Mouse (Mus musculus) adrenal gland, postnatal 14 days (tissue): ENCODE results near the gene 4932429P05Rik. TPM values are rescaled to one million over a fixed set of nuclear protein-coding genes. Genes with fewer than 3 reads are reported as not detected.

Experiments
- DNase-seq: peaks from one replicate; pipeline ENCODE4 v3.0.0; 2021; ENCODE audit warnings: mixed read lengths
- long read RNA-seq, 2 experiments: library from polyadenylated mRNA; stranded (forward); transcript quantifications; one replicate each; pipeline ENCODE4 v2.0.0; 2021
- total RNA-seq: library from RNA; stranded (reverse); gene quantifications from 2 replicates; pipeline ENCODE4 v1.2.3, GENCODE M21; 2021

Gene 4932429P05Rik
- total RNA-seq, result not detected in 2 replicates
- long read RNA-seq, experiment 1, result 0 reads
- long read RNA-seq, experiment 2, result 0 reads

- no peak for DNase-seq
These were observed at the start of gene 4932429P05Rik for GRCm38 (mm10) chrX:89751968-89752367. TSS of gene 4932429P05Rik (plus strand) at chrX:89752268.

Other genes with a start within 250 kb of the 4932429P05Rik start
- not detected in 2 replicates for gene 4930415L06Rik, start 180.6 kb downstream of the 4932429P05Rik start, total RNA-seq